Mouse (Mus musculus) layer of hippocampus, adult 18-20 months (tissue): ENCODE data around the gene Olfr577. TPM values are rescaled to one million over a fixed set of nuclear protein-coding genes. Genes with fewer than 3 reads are reported as not detected.

Experiments
- DNase-seq, 2 experiments: peaks; one replicate each; pipeline ENCODE4 v3.0.0; 2022; ENCODE audit warnings: low spot score in 2 of 2
- long read RNA-seq: library from polyadenylated mRNA; stranded (forward); transcript quantifications from one replicate; pipeline ENCODE4 v2.0.0, GENCODE M21; 2021
- total RNA-seq, 2 experiments: library from RNA; stranded (reverse); gene quantifications; 2 replicates each; pipeline ENCODE4 v1.2.3; 2021

Olfr577 gene
- not detected for total RNA-seq
- long read RNA-seq = 0 reads

DNA sequence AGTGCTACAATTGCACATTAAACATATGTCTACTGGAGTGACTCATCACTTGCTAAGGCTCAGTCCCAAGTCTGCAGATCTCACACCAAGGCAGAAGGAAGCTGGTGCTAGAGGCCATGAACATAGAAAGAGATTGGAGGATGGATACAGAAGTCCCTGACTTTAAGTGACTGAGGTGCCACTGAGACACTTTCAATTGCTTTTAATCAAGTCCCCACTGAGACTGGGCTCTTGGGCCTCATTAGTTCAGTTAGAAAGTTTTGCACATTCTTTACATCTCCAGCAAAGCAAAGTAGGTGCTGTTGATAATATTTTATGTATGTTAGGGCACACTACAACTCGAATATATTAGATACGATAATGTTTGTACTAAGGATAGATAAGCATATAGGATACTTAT lies at the start of gene Olfr577:
Olfr577 (minus strand) TSS at position 101 of the 400 bp plus-strand sequence.
- DNase-seq = no peak

DNA sequence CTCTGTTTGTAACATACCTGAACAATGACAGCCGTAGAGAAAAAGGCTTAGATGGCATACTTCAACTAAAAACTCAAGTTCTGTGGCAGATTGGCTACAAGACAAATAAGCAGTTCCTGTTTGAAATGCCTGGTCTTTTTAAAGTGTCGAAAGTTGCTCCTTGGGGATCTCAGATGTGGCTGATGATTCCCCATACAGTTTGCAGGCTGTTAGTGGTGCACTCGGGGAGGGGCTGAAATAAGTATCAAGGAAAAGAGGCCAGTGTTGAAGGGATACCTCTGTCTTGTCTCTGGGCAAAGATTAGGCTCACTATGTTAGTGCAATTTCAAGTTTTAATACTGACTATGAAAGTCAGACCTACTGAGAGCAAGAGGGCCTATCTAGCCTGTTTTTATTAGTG lies 13.5 kb upstream of the Olfr577 start, which contains the start of gene Olfr578:
Olfr578 (minus strand) TSS at position 101 of the 400 bp plus-strand sequence.
- no peak for DNase-seq

DNA sequence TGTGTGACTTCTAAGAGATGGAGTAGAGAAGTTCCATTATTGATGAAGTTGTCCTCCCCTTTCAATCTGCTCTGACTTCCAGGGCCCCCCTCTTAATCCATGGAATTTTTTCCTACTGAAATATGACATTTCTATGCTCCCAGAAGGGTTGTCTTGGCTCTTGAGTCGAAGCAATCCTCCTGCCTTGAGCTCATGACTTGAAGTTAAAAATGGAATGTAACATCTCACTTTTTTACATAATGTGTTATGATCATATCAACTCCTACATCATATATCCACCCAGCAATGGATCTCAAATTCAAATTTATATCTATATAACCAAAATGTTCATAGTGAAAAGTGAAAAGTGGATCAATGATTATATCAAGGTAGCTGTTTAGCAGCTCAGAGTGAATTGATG lies 1.3 kb downstream of the Olfr577 start:
- DNase-seq = no peak

DNA sequence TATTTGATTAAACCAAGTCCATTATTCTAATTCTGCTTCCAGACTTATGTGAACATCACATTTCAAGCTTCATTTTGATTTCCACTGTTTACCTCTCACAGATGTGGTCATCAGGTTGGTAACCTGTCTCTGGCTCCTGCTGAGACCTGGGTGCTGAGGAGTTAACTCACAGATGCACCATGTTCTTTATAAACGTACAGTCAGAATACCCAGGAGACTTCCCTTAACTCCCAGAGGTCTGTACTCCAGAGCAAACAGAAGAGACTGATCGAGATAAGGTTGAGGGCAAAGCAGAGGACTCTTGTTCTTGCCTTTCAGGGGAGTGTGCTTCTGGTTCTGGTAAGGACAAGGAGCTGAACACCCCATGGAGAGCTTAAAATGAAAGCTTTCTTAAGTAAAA lies 13.4 kb downstream of the Olfr577 start, which contains the start of gene Olfr576:
Olfr576 (plus strand) TSS at position 301 of the 400 bp plus-strand sequence.
- DNase-seq = no peak

DNA sequence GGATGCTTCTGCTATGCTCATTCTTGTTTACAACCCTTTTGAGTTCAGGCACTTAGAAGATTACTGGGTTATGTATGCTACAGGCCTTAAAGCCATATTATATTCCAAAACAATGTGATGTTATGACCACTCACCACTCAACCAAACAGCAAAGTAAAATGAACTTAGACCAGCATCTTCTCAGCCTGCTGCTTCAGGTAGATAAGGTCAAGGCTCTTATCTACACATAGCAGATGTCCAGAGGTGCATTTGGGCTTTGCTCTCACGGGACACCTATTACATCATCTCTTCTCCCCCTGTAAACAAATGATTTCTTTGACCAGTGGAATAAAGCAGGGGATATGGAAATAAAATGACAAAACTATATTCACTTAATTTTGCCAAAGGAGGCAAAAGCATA lies 17.1 kb downstream of the Olfr577 start, which contains the start of gene Olfr575:
Olfr575 (minus strand) TSS at position 183 of the 400 bp plus-strand sequence.
- no peak for DNase-seq

DNA sequence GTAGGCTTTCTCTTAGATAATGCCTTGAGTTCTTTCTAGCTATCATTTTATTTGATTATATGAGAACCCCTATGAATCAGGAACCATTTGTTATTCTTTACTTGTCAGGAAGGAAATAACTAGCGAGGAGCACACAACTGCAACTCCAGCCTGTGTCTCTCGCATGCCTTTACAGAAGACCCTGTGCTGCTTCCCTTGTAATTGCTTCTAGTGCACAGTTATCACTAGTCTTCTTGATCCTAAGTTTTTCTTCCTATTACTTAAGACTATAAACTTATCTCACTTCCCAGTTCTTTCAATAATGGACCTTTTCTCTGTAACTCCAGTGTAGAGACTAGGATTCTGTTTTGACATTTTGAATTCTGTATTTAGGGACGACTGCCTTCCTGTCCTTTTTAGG lies 17.6 kb downstream of the Olfr577 start:
- no peak for DNase-seq

DNA sequence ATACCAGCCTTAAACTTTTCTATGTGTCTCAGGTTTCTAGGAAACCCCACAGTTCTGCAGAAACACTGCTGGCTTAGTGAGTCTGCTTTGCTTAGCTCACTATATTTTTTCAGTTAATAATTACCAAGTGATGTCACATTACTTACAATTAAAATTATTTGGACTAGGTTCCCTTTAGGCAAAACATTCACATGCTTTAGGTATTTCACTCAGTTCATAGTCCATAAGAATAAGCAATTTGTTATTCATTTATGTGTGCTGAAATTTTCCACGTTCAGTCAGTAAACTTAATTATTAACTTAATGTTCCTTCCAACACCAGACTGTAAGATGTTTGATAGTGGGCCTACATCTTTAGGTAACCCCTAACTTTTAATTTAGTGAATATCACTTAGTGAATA lies 25.0 kb downstream of the Olfr577 start:
- DNase-seq = no peak

DNA sequence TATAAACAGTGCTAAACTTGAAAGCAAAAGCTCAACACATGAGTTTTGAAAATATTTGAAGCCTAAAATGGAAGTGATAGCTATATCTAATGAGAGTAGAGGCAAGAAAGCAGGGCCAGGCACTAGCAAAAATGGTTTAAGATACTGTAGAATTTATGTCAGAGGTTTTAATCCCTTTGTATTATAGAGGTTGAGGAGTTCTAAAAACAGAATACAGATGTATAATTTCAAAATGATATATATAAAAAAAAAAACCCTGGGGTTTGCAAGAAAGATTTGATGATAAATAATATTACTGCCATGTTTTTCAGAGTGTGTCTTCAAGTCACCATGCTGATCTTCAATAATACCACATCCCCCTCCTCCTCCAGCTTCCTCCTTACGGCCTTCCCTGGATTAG lies 27.6 kb downstream of the Olfr577 start, which contains the start of gene Olfr574:
Olfr574 (plus strand) TSS at position 301 of the 400 bp plus-strand sequence.
- DNase-seq = no peak

DNA sequence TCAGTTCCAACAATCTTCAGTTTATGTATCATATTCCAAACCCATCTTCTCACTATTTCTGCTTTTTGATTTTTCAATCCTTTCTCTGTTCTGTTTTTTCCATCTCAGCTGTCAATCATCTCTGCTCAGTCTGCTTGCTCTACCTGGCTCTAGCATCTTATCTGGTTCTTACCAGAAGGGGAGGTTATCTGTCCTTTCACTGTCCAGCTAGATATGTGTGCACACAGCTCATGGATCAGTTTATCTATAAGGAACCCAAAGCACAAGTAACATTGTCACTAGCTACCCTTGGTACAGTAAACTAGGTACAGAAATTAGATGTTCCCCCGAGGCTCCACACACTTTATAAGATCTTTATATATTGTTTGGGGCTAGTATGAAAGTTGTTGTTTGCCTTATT lies 32.3 kb downstream of the Olfr577 start:
- DNase-seq = no peak

DNA sequence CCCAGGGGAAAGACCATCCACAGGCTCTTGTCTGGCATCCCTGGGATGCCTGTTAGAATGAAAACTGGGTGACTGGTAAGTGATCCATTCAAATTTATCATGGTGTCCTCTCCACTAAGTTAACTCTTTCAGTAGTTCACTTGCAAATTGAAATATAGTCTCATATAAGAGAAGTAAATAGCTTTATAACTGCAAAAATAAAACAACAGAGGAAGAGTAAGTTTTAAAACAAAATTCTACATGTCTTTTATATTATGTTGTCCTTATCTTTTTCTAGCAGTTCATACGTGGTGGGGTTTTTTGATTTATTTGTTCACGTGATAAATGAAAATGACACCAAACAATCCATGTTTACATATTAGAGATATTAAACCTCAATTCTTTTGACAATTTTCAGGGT lies 33.3 kb downstream of the Olfr577 start, which contains the start of gene Olfr573-ps1:
Olfr573-ps1 (minus strand) TSS at position 101 of the 400 bp plus-strand sequence.
- no peak for DNase-seq

DNA sequence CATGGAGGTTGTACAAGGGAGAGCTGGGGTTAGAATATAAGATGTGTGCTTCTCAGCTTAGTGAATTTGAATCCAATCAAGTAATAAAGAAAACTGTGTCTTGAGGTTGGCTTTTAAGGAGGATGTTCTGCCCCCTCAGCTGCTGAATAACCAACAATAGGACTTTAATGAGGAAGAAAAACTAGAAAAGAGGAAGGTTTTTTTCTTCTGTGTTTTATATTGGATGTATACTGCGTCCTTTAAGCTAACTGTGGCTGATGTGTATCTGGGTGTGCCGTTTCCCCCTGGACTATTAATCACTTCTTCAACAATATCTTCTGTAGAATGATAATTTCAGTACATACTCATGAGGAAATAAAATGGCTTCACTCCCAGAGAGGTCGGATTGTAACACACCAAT lies 48.6 kb downstream of the Olfr577 start:
- DNase-seq = no peak

DNA sequence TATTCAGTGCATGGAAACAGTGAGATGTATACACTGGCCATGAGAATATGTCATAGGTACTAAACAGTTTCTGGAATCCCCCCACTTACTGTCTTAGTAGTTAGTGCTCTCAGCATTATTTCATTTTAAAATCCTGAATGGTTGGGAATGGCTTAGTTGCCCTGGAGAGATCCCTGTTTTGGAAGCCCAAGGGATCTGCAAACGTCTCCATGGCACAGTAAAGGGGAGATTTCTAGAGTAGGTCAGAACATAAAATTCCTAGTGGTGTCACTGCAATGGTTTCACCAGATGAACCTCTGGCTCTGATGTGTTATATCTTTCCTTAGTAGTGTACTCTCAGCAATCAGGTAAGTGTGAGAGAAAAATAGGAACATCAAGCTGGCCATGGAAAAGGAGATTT lies 51.6 kb downstream of the Olfr577 start, which contains the start of gene Olfr572:
Olfr572 (plus strand) TSS at position 301 of the 400 bp plus-strand sequence.
- DNase-seq = no peak

Other genes starting within 250 kb of the Olfr577 start
- not detected for gene Olfr559, start 248.5 kb downstream of the Olfr577 start, total RNA-seq
- gene Olfr560, start 216.6 kb downstream of the Olfr577 start, total RNA-seq = not detected
- gene Olfr78, start 216.5 kb downstream of the Olfr577 start, total RNA-seq = under 1 TPM; 0.10 to 0.12 TPM
- gene Olfr561, start 204.7 kb downstream of the Olfr577 start, total RNA-seq = under 1 TPM in 1 of 2 experiments, not detected in 1; 0.13 TPM
- not detected for gene Olfr564, start 172.5 kb downstream of the Olfr577 start, total RNA-seq
- gene Olfr566, start 117.2 kb downstream of the Olfr577 start, total RNA-seq = not detected
- gene Olfr568, start 98.8 kb downstream of the Olfr577 start, total RNA-seq = not detected
- gene Olfr569, start 85.1 kb downstream of the Olfr577 start, total RNA-seq = not detected
- gene Olfr570, start 81.4 kb downstream of the Olfr577 start, total RNA-seq = not detected
- not detected for gene Olfr571, start 58.4 kb downstream of the Olfr577 start, total RNA-seq
- gene Olfr572, start 51.5 kb downstream of the Olfr577 start, total RNA-seq = not detected
- not detected for gene Olfr573-ps1, start 33.4 kb downstream of the Olfr577 start, total RNA-seq
- not detected for gene Olfr574, start 27.5 kb downstream of the Olfr577 start, total RNA-seq
- not detected for gene Olfr575, start 17.2 kb downstream of the Olfr577 start, total RNA-seq
- not detected for gene Olfr576, start 13.3 kb downstream of the Olfr577 start, total RNA-seq
- not detected for gene Olfr578, start 13.4 kb upstream of the Olfr577 start, total RNA-seq
- not detected for gene Olfr582, start 62.1 kb upstream of the Olfr577 start, total RNA-seq
- not detected for gene Olfr583, start 75.4 kb upstream of the Olfr577 start, total RNA-seq
- gene Olfr584, start 105.9 kb upstream of the Olfr577 start, total RNA-seq = not detected
- not detected for gene Olfr585, start 121.8 kb upstream of the Olfr577 start, total RNA-seq
- not detected for gene Olfr586, start 149.7 kb upstream of the Olfr577 start, total RNA-seq
- not detected for gene Olfr588-ps1, start 164.9 kb upstream of the Olfr577 start, total RNA-seq
- gene Olfr589, start 180.4 kb upstream of the Olfr577 start, total RNA-seq = not detected
- not detected for gene Olfr591, start 202.4 kb upstream of the Olfr577 start, total RNA-seq
- gene Olfr592, start 208.9 kb upstream of the Olfr577 start, total RNA-seq = not detected
- not detected for gene Olfr593, start 235.9 kb upstream of the Olfr577 start, total RNA-seq
- not detected for gene Olfr594, start 241.1 kb upstream of the Olfr577 start, total RNA-seq